Mouse (Mus musculus): Measurements from ENCODE around the gene Phlpp1. TPM values are rescaled to one million over a fixed set of nuclear protein-coding genes. Genes with fewer than 3 reads are reported as not detected.

The Phlpp1 gene
- polyA plus RNA-seq, 1 experiment from 2014 or later: 1.7 TPM

- no peak overlapping the region for H3K9ac ChIP-seq (ENCODE audit: low read depth, low read length)
- H3K36me3 ChIP-seq (ENCODE audit: control insufficient read depth, insufficient read depth, low read length): no peaks in the 10 kb centered on the region
- no peaks in the 10 kb centered on the region for H3K4me1 ChIP-seq (replicated peaks; ENCODE audit: control insufficient read depth, insufficient read depth, low read length)
- H3K9me3 ChIP-seq (ENCODE audit: control insufficient read depth, low read length): no peaks in the 10 kb centered on the region
- no peaks in the 10 kb centered on the region for H3K27me3 ChIP-seq (replicated peaks; ENCODE audit: control insufficient read depth, insufficient read depth, low read length)
- no peak for ATAC-seq (replicated peaks; ENCODE audit: low FRiP score)
- H3K27ac ChIP-seq (ENCODE audit: low read depth, low read length): no peak overlapping the region
- no peak for DNase-seq (ENCODE audit: low spot score)
- H3K4me2 ChIP-seq: no peak overlapping the region
- no peak overlapping the region for H3K4me3 ChIP-seq (ENCODE audit: low read depth, low read length)
- 57% methylated on average over 4 of the region's 4 CpGs for WGBS
Observed at GRCm38 (mm10) chr1:106277286-106277685, 105.7 kb downstream of the Phlpp1 start.

- H3K9ac ChIP-seq (ENCODE audit: low read depth, low read length): no peak overlapping the region
Observed at GRCm38 (mm10) chr1:106278552-106279060, 107.1 kb downstream of the Phlpp1 start.

GRCm38 (mm10) chr1:106279404-106280123, 108.0 kb downstream of the Phlpp1 start:
- ATAC-seq (replicated peaks; ENCODE audit: low FRiP score): no peak
- Histone ChIP-seq H3K36me3 (ENCODE audit: control insufficient read depth, insufficient read depth, low read length) (no peaks in the 10 kb centered on the region), H3K27ac (ENCODE audit: low read depth, low read length) (no peak overlapping the region), H3K9ac (ENCODE audit: low read depth, low read length) (no peak overlapping the region), H3K4me2 (no peak overlapping the region), H3K9me3 (ENCODE audit: control insufficient read depth, low read length) (no peaks in the 10 kb centered on the region), H3K27me3 (replicated peaks; ENCODE audit: control insufficient read depth, insufficient read depth, low read length) (no peaks in the 10 kb centered on the region), H3K4me3 (ENCODE audit: low read depth, low read length) (no peak overlapping the region), H3K4me1 (replicated peaks; ENCODE audit: control insufficient read depth, insufficient read depth, low read length) (no peaks in the 10 kb centered on the region)
- WGBS: 81% methylated on average over 2 of the region's 2 CpGs
- DNase-seq (ENCODE audit: low spot score): no peak

More at GRCm38 (mm10) chr1:106278552-106279060, 107.1 kb downstream of the Phlpp1 start:
- Histone ChIP-seq H3K4me1 (replicated peaks; ENCODE audit: control insufficient read depth, insufficient read depth, low read length) (no peaks in the 10 kb centered on the region), H3K4me3 (ENCODE audit: low read depth, low read length) (no peak overlapping the region), H3K27ac (ENCODE audit: low read depth, low read length) (no peak overlapping the region), H3K36me3 (ENCODE audit: control insufficient read depth, insufficient read depth, low read length) (no peaks in the 10 kb centered on the region), H3K27me3 (replicated peaks; ENCODE audit: control insufficient read depth, insufficient read depth, low read length) (no peaks in the 10 kb centered on the region), H3K4me2 (no peak overlapping the region), H3K9me3 (ENCODE audit: control insufficient read depth, low read length) (no peaks in the 10 kb centered on the region)
- WGBS: 91% methylated on average over 5 of the region's 5 CpGs
- DNase-seq (ENCODE audit: low spot score): no peak
- no peak for ATAC-seq (replicated peaks; ENCODE audit: low FRiP score)

- Histone ChIP-seq H3K27me3 (replicated peaks; ENCODE audit: control insufficient read depth, insufficient read depth, low read length) (no peaks in the 10 kb centered on the region), H3K36me3 (ENCODE audit: control insufficient read depth, insufficient read depth, low read length) (no peaks in the 10 kb centered on the region), H3K4me1 (replicated peaks; ENCODE audit: control insufficient read depth, insufficient read depth, low read length) (no peaks in the 10 kb centered on the region), H3K9me3 (ENCODE audit: control insufficient read depth, low read length) (no peaks in the 10 kb centered on the region), H3K27ac (ENCODE audit: low read depth, low read length) (no peak overlapping the region), H3K9ac (ENCODE audit: low read depth, low read length) (no peak overlapping the region), H3K4me2 (no peak overlapping the region), H3K4me3 (ENCODE audit: low read depth, low read length) (no peak overlapping the region)
- WGBS: 82% methylated on average over 8 of the region's 8 CpGs
- DNase-seq (ENCODE audit: low spot score) (no peak), ATAC-seq (replicated peaks; ENCODE audit: low FRiP score) (no peak)
Observed at GRCm38 (mm10) chr1:106280171-106280913, 108.8 kb downstream of the Phlpp1 start.

GRCm38 (mm10) chr1:106286815-106287214, 115.3 kb downstream of the Phlpp1 start:
- no peaks in the 10 kb centered on the region for H3K9me3 ChIP-seq (ENCODE audit: control insufficient read depth, low read length)
- H3K27ac ChIP-seq (ENCODE audit: low read depth, low read length): no peak overlapping the region
- 89% methylated on average over 7 of the region's 7 CpGs for WGBS
- H3K9ac ChIP-seq (ENCODE audit: low read depth, low read length): no peak overlapping the region
- no peak overlapping the region for H3K4me3 ChIP-seq (ENCODE audit: low read depth, low read length)
- H3K4me1 ChIP-seq (replicated peaks; ENCODE audit: control insufficient read depth, insufficient read depth, low read length): no peaks in the 10 kb centered on the region
- H3K4me2 ChIP-seq: no peak overlapping the region
- no peaks in the 10 kb centered on the region for H3K27me3 ChIP-seq (replicated peaks; ENCODE audit: control insufficient read depth, insufficient read depth, low read length)
- no peak for DNase-seq (ENCODE audit: low spot score)
- ATAC-seq (replicated peaks; ENCODE audit: low FRiP score): no peak
- no peaks in the 10 kb centered on the region for H3K36me3 ChIP-seq (ENCODE audit: control insufficient read depth, insufficient read depth, low read length)

- DNase-seq (ENCODE audit: low spot score): no peak
- Histone ChIP-seq H3K27ac (ENCODE audit: low read depth, low read length) (no peak overlapping the region), H3K4me1 (replicated peaks; ENCODE audit: control insufficient read depth, insufficient read depth, low read length) (no peaks in the 10 kb centered on the region), H3K4me3 (ENCODE audit: low read depth, low read length) (no peak overlapping the region), H3K27me3 (replicated peaks; ENCODE audit: control insufficient read depth, insufficient read depth, low read length) (no peaks in the 10 kb centered on the region), H3K4me2 (no peak overlapping the region), H3K9me3 (ENCODE audit: control insufficient read depth, low read length) (no peaks in the 10 kb centered on the region), H3K36me3 (ENCODE audit: control insufficient read depth, insufficient read depth, low read length) (no peaks in the 10 kb centered on the region), H3K9ac (ENCODE audit: low read depth, low read length) (no peak overlapping the region)
- WGBS: 86% methylated on average over 5 of the region's 5 CpGs
- no peak for ATAC-seq (replicated peaks; ENCODE audit: low FRiP score)
Observed at GRCm38 (mm10) chr1:106289065-106289464, 117.5 kb downstream of the Phlpp1 start.

- H3K4me1 ChIP-seq (replicated peaks; ENCODE audit: control insufficient read depth, insufficient read depth, low read length): no peaks in the 10 kb centered on the region
- DNase-seq (ENCODE audit: low spot score): no peak
- H3K4me3 ChIP-seq (ENCODE audit: low read depth, low read length): no peak overlapping the region
- no peak overlapping the region for H3K4me2 ChIP-seq
- WGBS: 87% methylated on average over 2 of the region's 2 CpGs
- no peak overlapping the region for H3K27ac ChIP-seq (ENCODE audit: low read depth, low read length)
- H3K9ac ChIP-seq (ENCODE audit: low read depth, low read length): no peak overlapping the region
- no peak for ATAC-seq (replicated peaks; ENCODE audit: low FRiP score)
- no peaks in the 10 kb centered on the region for H3K36me3 ChIP-seq (ENCODE audit: control insufficient read depth, insufficient read depth, low read length)
- H3K9me3 ChIP-seq (ENCODE audit: control insufficient read depth, low read length): no peaks in the 10 kb centered on the region
- H3K27me3 ChIP-seq (replicated peaks; ENCODE audit: control insufficient read depth, insufficient read depth, low read length): no peaks in the 10 kb centered on the region
Observed at GRCm38 (mm10) chr1:106289580-106289979, 118.0 kb downstream of the Phlpp1 start.

GRCm38 (mm10) chr1:106309394-106310039, 138.0 kb downstream of the Phlpp1 start:
- ATAC-seq (replicated peaks; ENCODE audit: low FRiP score) (no peak), DNase-seq (ENCODE audit: low spot score) (no peak)
- no peak overlapping the region for H3K27ac ChIP-seq (ENCODE audit: low read depth, low read length)
- H3K36me3 ChIP-seq (ENCODE audit: control insufficient read depth, insufficient read depth, low read length): no peaks in the 10 kb centered on the region
- H3K9ac ChIP-seq (ENCODE audit: low read depth, low read length): no peak overlapping the region
- 90% methylated on average over 3 of the region's 3 CpGs for WGBS
- H3K4me1 ChIP-seq (replicated peaks; ENCODE audit: control insufficient read depth, insufficient read depth, low read length): no peaks in the 10 kb centered on the region
- H3K4me3 ChIP-seq (ENCODE audit: low read depth, low read length): no peak overlapping the region
- H3K4me2 ChIP-seq: no peak overlapping the region
- H3K27me3 ChIP-seq (replicated peaks; ENCODE audit: control insufficient read depth, insufficient read depth, low read length): no peaks in the 10 kb centered on the region
- no peaks in the 10 kb centered on the region for H3K9me3 ChIP-seq (ENCODE audit: control insufficient read depth, low read length)

Measured in liver, embryonic 11.5 days (tissue).